Mouse (Mus musculus) stomach, embryonic 16.5 days (tissue): ENCODE data around the gene Stat1. TPM values are rescaled to one million over a fixed set of nuclear protein-coding genes. Genes with fewer than 3 reads are reported as not detected.

Experiments
- ATAC-seq: fragments of 200-750 bp; cut with Nextera tagmentation; 2 replicates; pipeline ENCODE4 v1.8.0; 2017; ENCODE audit warnings: moderate number of reproducible peaks, moderate TSS enrichment; ENCODE audit not compliant: insufficient read depth, low FRiP score
- H3K27ac ChIP-seq: fragments of 300-500 bp; sonication (generic); 2 replicates; pipeline ENCODE4 v1.5.1; 2014; ENCODE audit warnings: low read length
- H3K27me3 ChIP-seq: fragments of 300-500 bp; sonication (generic); 2 replicates; pipeline ENCODE4 v1.6.1; 2014; ENCODE audit warnings: low read length, control low read depth, mixed read lengths; ENCODE audit not compliant: control insufficient read depth, insufficient read depth
- H3K36me3 ChIP-seq: fragments of 300-500 bp; sonication (generic); 2 replicates; pipeline ENCODE4 v1.6.1; 2014; ENCODE audit warnings: low read length; ENCODE audit not compliant: control insufficient read depth, insufficient read depth
- H3K4me1 ChIP-seq: fragments of 300-500 bp; sonication (generic); 2 replicates; pipeline ENCODE4 v1.6.1; 2014; ENCODE audit warnings: low read length, control low read depth, mixed read lengths; ENCODE audit not compliant: control insufficient read depth, insufficient read depth
- H3K4me2 ChIP-seq: fragments of 300-500 bp; sonication (generic); 2 replicates; pipeline ENCODE4 v1.6.1; 2014; ENCODE audit warnings: low read depth, low read length, mixed read lengths
- H3K4me3 ChIP-seq: fragments of 300-500 bp; sonication (generic); replicated peaks from 2 replicates; pipeline ENCODE4 v1.5.1; 2014; ENCODE audit warnings: mild to moderate bottlenecking, low read length
- H3K9ac ChIP-seq: fragments of 300-500 bp; sonication (generic); 2 replicates; pipeline ENCODE4 v1.6.1; 2014; ENCODE audit warnings: low read length
- H3K9me3 ChIP-seq: fragments of 300-500 bp; sonication (generic); replicated peaks from 2 replicates; pipeline ENCODE4 v1.6.1; 2016; ENCODE audit warnings: low read length, control low read depth; ENCODE audit not compliant: control insufficient read depth
- WGBS: fragments of 180-500 bp; shearing (Covaris S2); extraction: QIAGEN DNeasy Blood & Tissue Kit; methylation state at CpG from one replicate; pipeline ENCODE4 v1.1.7; 2014; 5-methylcytosine and 5-hydroxymethylcytosine counted together
- polyA plus RNA-seq: library from polyadenylated mRNA; unstranded; fragments of >200 nt; fragmentation: Nextera tagmentation; extraction: Ambion mirVana; gene quantifications from 2 replicates; pipeline ENCODE4 v1.2.1, GENCODE M21; 2015

The Stat1 gene
- polyA plus RNA-seq, 1 experiment from 2014 or later: 23.4 TPM

DNA sequence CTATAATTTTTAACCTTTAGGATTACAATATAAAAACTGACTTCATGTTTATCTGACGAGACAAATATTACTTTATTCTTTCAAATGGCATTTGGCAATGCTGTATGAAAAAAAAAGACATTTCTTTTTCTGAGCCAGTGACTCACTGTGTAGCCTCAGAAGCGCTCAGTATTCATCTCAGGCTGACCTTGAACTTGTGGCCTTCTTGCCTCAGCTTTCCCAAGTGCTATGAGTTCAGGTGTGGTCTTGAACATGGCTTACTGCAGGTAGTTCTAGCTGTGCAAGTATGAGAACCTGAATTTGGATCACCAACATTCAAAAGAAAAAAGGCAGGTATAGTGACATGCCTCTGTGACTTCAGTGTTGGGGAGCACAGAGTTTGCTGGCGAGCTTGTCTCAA lies 1.8 kb downstream of the Stat1 start:
- 0 out of 2 replicates have a peak, but pooled peaks cover 3% of the 10 kb centered on the region for H3K36me3 ChIP-seq
- no peak overlapping the region for H3K4me2 ChIP-seq
- 92% methylated on average over 3 of the region's 3 CpGs for WGBS

GRCm38 (mm10) chr1:52124818-52125217 lies 5.6 kb downstream of the Stat1 start:
- Histone ChIP-seq H3K4me1 (0 out of 2 replicates have a peak, but pooled peaks cover 4% of the 10 kb centered on the region), H3K4me3 (no peak overlapping the region), H3K27me3 (no peaks in the 10 kb centered on the region), H3K36me3 (0 out of 2 replicates have a peak, but pooled peaks cover 7% of the 10 kb centered on the region), H3K9ac (no peak overlapping the region), H3K9me3 (no peaks in the 10 kb centered on the region), H3K4me2 (no peak overlapping the region), H3K27ac (no peak overlapping the region)
- ATAC-seq: no peak
- 67% methylated on average over 3 of the region's 3 CpGs for WGBS

More for the DNA sequence above, 1.8 kb downstream of the Stat1 start:
- no peaks in the 10 kb centered on the region for H3K9me3 ChIP-seq
- no peak overlapping the region for H3K27ac ChIP-seq
- ATAC-seq: no peak
- no peaks in the 10 kb centered on the region for H3K27me3 ChIP-seq
- no peak overlapping the region for H3K4me3 ChIP-seq
- H3K4me1 ChIP-seq: 0 out of 2 replicates have a peak, but pooled peaks cover 4% of the 10 kb centered on the region
- H3K9ac ChIP-seq: no peak overlapping the region

DNA sequence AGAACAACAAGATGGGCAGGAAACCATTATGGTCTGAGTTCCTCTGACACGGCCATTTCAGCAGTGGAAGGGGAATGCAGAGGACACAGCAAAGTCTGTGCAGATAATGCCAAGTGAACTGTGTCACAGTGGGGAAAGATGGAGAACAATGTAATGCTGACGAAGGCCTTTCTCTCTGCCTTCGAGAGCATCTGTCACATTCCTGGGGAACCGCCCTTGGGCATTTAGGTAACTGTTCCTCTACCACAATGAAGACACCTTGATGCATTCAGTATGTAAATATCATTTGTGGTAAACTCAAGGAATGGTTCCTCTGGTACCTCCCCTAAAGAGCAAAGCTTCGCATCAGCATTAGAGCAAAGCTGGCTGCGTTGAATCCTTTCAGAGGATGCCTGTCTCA lies 8.1 kb downstream of the Stat1 start:
- Histone ChIP-seq H3K36me3 (0 out of 2 replicates have a peak, but pooled peaks cover 6% of the 10 kb centered on the region), H3K27me3 (no peaks in the 10 kb centered on the region), H3K9ac (no peak overlapping the region), H3K9me3 (no peaks in the 10 kb centered on the region), H3K4me1 (no peaks in the 10 kb centered on the region), H3K4me2 (no peak overlapping the region), H3K27ac (no peak overlapping the region), H3K4me3 (no peak overlapping the region)
- WGBS: 94% methylated on average over 6 of the region's 6 CpGs
- no peak for ATAC-seq

DNA sequence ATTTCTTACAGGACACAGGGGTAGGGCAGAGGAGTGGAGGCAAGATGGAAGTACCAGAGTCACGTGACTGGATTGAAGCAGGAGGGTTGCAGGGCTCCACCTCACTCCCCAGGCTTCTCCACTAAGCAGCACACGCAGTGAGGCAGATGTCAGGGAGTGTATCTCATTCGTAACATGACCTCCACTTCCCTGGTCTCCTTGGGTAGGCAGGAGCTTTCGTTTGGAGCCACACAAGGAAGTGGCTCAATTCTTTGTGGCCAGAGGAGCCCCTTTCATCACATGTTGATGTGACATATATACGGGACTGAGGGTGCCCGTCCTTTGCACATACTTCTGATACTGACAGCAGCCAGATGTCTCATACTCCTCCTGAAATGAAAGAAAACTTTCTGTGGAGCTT lies 10.6 kb downstream of the Stat1 start:
- Histone ChIP-seq H3K27ac (no peak overlapping the region), H3K4me3 (no peak overlapping the region), H3K9ac (no peak overlapping the region), H3K4me1 (no peaks in the 10 kb centered on the region), H3K9me3 (no peaks in the 10 kb centered on the region), H3K27me3 (no peaks in the 10 kb centered on the region), H3K36me3 (peaks cover 4% of the 10 kb centered on the region; the same call in 1 of the 2 replicates), H3K4me2 (no peak overlapping the region)
- ATAC-seq: no peak
- WGBS: 61% methylated on average over 6 of the region's 6 CpGs

DNA sequence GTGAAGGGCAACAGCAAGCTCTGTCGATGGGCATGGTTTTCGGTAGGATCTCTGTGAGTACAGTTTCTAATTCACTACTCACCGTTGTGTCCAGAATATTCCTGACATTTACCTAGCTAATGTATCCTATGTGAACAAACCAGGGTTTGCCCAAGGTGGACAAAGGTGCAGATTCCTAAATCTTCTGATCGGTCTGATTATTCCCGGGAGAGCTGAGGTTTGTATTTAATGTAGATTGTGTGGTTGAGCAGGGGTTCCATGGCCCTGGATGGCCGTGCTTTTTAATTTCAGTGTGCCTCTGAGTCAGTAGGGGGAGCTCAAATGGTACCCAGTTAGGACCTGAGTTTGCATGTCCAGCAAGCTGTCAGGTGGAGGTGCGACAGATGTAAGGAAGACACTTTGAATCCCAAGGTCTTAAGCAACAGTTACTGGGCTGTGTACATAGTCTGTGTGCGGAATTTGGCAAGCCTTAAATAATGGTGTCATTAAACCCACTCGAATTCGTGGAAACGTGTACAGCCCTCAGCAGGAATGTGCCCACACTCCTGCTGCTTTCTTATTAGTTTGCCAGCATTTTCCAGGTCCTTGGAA lies 12.6 kb downstream of the Stat1 start:
- H3K4me1 ChIP-seq: no peaks in the 10 kb centered on the region
- WGBS: 76% methylated on average over 11 of the region's 11 CpGs

GRCm38 (mm10) chr1:52133254-52133653 lies 14.0 kb downstream of the Stat1 start:
- Histone ChIP-seq H3K4me2 (no peak overlapping the region), H3K4me1 (no peaks in the 10 kb centered on the region), H3K4me3 (no peak overlapping the region), H3K9me3 (no peaks in the 10 kb centered on the region), H3K9ac (no peak overlapping the region), H3K27me3 (no peaks in the 10 kb centered on the region), H3K27ac (no peak overlapping the region), H3K36me3 (peaks cover 4% of the 10 kb centered on the region; the same call in 1 of the 2 replicates)
- WGBS: 86% methylated on average over 8 of the region's 8 CpGs
- no peak for ATAC-seq

More for the DNA sequence above, 12.6 kb downstream of the Stat1 start:
- no peak overlapping the region for H3K9ac ChIP-seq
- no peak for ATAC-seq
- H3K36me3 ChIP-seq: peaks cover 8% of the 10 kb centered on the region; the same call in 1 of the 2 replicates
- H3K27ac ChIP-seq: no peak overlapping the region
- no peaks in the 10 kb centered on the region for H3K9me3 ChIP-seq
- no peak overlapping the region for H3K4me2 ChIP-seq
- H3K27me3 ChIP-seq: no peaks in the 10 kb centered on the region
- no peak overlapping the region for H3K4me3 ChIP-seq

- Histone ChIP-seq H3K36me3 (peaks cover 4% of the 10 kb centered on the region; the same call in 1 of the 2 replicates), H3K4me1 (no peaks in the 10 kb centered on the region), H3K27me3 (no peaks in the 10 kb centered on the region), H3K27ac (no peak overlapping the region), H3K4me3 (no peak overlapping the region), H3K4me2 (no peak overlapping the region), H3K9me3 (no peaks in the 10 kb centered on the region), H3K9ac (no peak overlapping the region)
- WGBS: 73% methylated on average over 16 of the region's 16 CpGs
- ATAC-seq: no peak
These were observed 18.1 kb downstream of the Stat1 start for GRCm38 (mm10) chr1:52137292-52137691.

GRCm38 (mm10) chr1:52140534-52140933 lies 21.3 kb downstream of the Stat1 start:
- peaks cover 3% of the 10 kb centered on the region; the same call in 1 of the 2 replicates for H3K4me1 ChIP-seq
- no peak for ATAC-seq
- no peak overlapping the region for H3K4me2 ChIP-seq
- no peaks in the 10 kb centered on the region for H3K27me3 ChIP-seq
- no peak overlapping the region for H3K27ac ChIP-seq
- WGBS: 87% methylated on average over 9 of the region's 9 CpGs
- no peak overlapping the region for H3K4me3 ChIP-seq
- 0 out of 2 replicates have a peak, but pooled peaks cover 4% of the 10 kb centered on the region for H3K36me3 ChIP-seq
- H3K9me3 ChIP-seq: no peaks in the 10 kb centered on the region
- H3K9ac ChIP-seq: no peak overlapping the region

- Histone ChIP-seq H3K9ac (no peak overlapping the region), H3K9me3 (no peaks in the 10 kb centered on the region), H3K36me3 (0 out of 2 replicates have a peak, but pooled peaks cover 1% of the 10 kb centered on the region), H3K27ac (no peak overlapping the region), H3K27me3 (no peaks in the 10 kb centered on the region), H3K4me3 (no peak overlapping the region), H3K4me2 (no peak overlapping the region), H3K4me1 (peaks cover 3% of the 10 kb centered on the region; the same call in 1 of the 2 replicates)
- ATAC-seq: no peak
- 48% methylated on average over 3 of the region's 3 CpGs for WGBS
These were observed 22.2 kb downstream of the Stat1 start for GRCm38 (mm10) chr1:52141482-52141881.
